11 mouse cellular contexts compared by ENCODE assay signal in genomic region chr9:42627634-42628033, GRCm38 (mm10).
A peak's percentile ranks its signal among the peaks of the same experiment; 100 is the strongest.
DNase-seq lines count a peak whose midpoint lies in the region; ATAC-seq and TF ChIP-seq lines count a peak whose summit lies in the region.
"Had no signal": no experiment of that assay in that cellular context is flagged by ENCODE, and none has a peak within 500 bp of the region (broad histone marks: within the 10 kb centered on the region; RNA-seq: fewer than 3 reads in every experiment).

No protein-coding gene starts in this region.

- peak; percentile 50; the same call in 1 of the 2 replicates for ATAC-seq in embryonic facial prominence, embryonic 14.5 days (ENCODE audit: low read depth)
- no peak for ATAC-seq in midbrain, embryonic 12.5 days (ENCODE audit: low FRiP score, low read depth)
- ATAC-seq in midbrain, embryonic 16.5 days = no peak
- 0 out of 2 replicates have a peak, but pooled peaks have one; percentile 29 for ATAC-seq in common myeloid progenitor, adult 5-6 weeks (replicated peaks; ENCODE audit: low read depth, poor library complexity, severe bottlenecking)
- no peak for ATAC-seq in lung, postnatal 0 days

- 23% methylated on average over 6 of the region's 6 CpGs for WGBS in embryonic facial prominence, embryonic 14.5 days
- WGBS in embryonic facial prominence, embryonic 10.5 days = 37% methylated on average over 6 of the region's 6 CpGs
- WGBS in midbrain, embryonic 12.5 days = 38% methylated on average over 6 of the region's 6 CpGs
- WGBS in midbrain, embryonic 16.5 days = 21% methylated on average over 6 of the region's 6 CpGs
- WGBS in lung, postnatal 0 days = 15% methylated on average over 6 of the region's 6 CpGs
- WGBS in limb, embryonic 10.5 days = 19% methylated on average over 6 of the region's 6 CpGs

- no peak overlapping the region for H3K27ac ChIP-seq in embryonic facial prominence, embryonic 14.5 days (replicated peaks; ENCODE audit: low read depth, low read length)
- H3K27ac ChIP-seq in embryonic facial prominence, embryonic 10.5 days (replicated peaks) = no peak overlapping the region
- peak overlapping the region; percentile 7; the same call in 1 of the 2 replicates for H3K27ac ChIP-seq in midbrain, embryonic 12.5 days (replicated peaks)
- H3K27ac ChIP-seq in midbrain, embryonic 16.5 days (ENCODE audit: low read length) = no peak overlapping the region
- no peak overlapping the region for H3K27ac ChIP-seq in lung, postnatal 0 days (ENCODE audit: low read length)
- no peak overlapping the region for H3K27ac ChIP-seq in limb, embryonic 10.5 days
- H3K27ac ChIP-seq: embryonic facial prominence, embryonic 12.5 days; macrophage had no signal

- no peak overlapping the region for H3K4me3 ChIP-seq in embryonic facial prominence, embryonic 14.5 days (ENCODE audit: low read depth, low read length)
- H3K4me3 ChIP-seq in embryonic facial prominence, embryonic 10.5 days = no peak overlapping the region
- no peak overlapping the region for H3K4me3 ChIP-seq in midbrain, embryonic 12.5 days
- no peak overlapping the region for H3K4me3 ChIP-seq in midbrain, embryonic 16.5 days (ENCODE audit: low read depth, low read length)
- no peak overlapping the region for H3K4me3 ChIP-seq in lung, postnatal 0 days (ENCODE audit: low read depth, low read length)
- H3K4me3 ChIP-seq in limb, embryonic 10.5 days = no peak overlapping the region
- H3K4me3 ChIP-seq: embryonic facial prominence, embryonic 12.5 days had no signal

- H3K36me3 ChIP-seq in embryonic facial prominence, embryonic 14.5 days (ENCODE audit: control insufficient read depth, insufficient read depth, low read length) = no peaks in the 10 kb centered on the region
- no peaks in the 10 kb centered on the region for H3K36me3 ChIP-seq in embryonic facial prominence, embryonic 10.5 days (replicated peaks)
- H3K36me3 ChIP-seq in midbrain, embryonic 12.5 days = no peaks in the 10 kb centered on the region
- no peaks in the 10 kb centered on the region for H3K36me3 ChIP-seq in midbrain, embryonic 16.5 days (ENCODE audit: control insufficient read depth, insufficient read depth, low read length)
- H3K36me3 ChIP-seq in lung, postnatal 0 days (ENCODE audit: insufficient read depth, low read length) = no peaks in the 10 kb centered on the region
- H3K36me3 ChIP-seq in limb, embryonic 10.5 days = no peaks in the 10 kb centered on the region
- H3K36me3 ChIP-seq: embryonic facial prominence, embryonic 12.5 days had no signal

- no peak for TF ChIP-seq EP300 in lung, postnatal 0 days (IDR thresholded peaks at IDR 0.05)

- H3K9me3 ChIP-seq in embryonic facial prominence, embryonic 14.5 days (ENCODE audit: control insufficient read depth, low read length) = no peaks in the 10 kb centered on the region
- no peaks in the 10 kb centered on the region for H3K9me3 ChIP-seq in embryonic facial prominence, embryonic 10.5 days
- no peaks in the 10 kb centered on the region for H3K9me3 ChIP-seq in midbrain, embryonic 12.5 days
- no peaks in the 10 kb centered on the region for H3K9me3 ChIP-seq in midbrain, embryonic 16.5 days (replicated peaks; ENCODE audit: control insufficient read depth, low read length, poor library complexity, severe bottlenecking)
- no peaks in the 10 kb centered on the region for H3K9me3 ChIP-seq in lung, postnatal 0 days (ENCODE audit: low read length)
- H3K9me3 ChIP-seq in limb, embryonic 10.5 days (replicated peaks) = no peaks in the 10 kb centered on the region
- H3K9me3 ChIP-seq: embryonic facial prominence, embryonic 12.5 days had no signal

- H3K27me3 ChIP-seq in embryonic facial prominence, embryonic 14.5 days (replicated peaks; ENCODE audit: control insufficient read depth, insufficient read depth, low read length) = no peaks in the 10 kb centered on the region
- 0 out of 2 replicates have a peak, but pooled peaks cover 5% of the 10 kb centered on the region for H3K27me3 ChIP-seq in embryonic facial prominence, embryonic 10.5 days (replicated peaks; ENCODE audit: low read depth, poor library complexity, severe bottlenecking)
- H3K27me3 ChIP-seq in midbrain, embryonic 12.5 days = no peaks in the 10 kb centered on the region
- no peaks in the 10 kb centered on the region for H3K27me3 ChIP-seq in midbrain, embryonic 16.5 days (ENCODE audit: control insufficient read depth, insufficient read depth, low read depth, low read length)
- H3K27me3 ChIP-seq in lung, postnatal 0 days (replicated peaks; ENCODE audit: insufficient read depth, low read length) = no peaks in the 10 kb centered on the region
- peaks cover 27% of the 10 kb centered on the region for H3K27me3 ChIP-seq in limb, embryonic 10.5 days (ENCODE audit: low read depth, poor library complexity, severe bottlenecking)
- H3K27me3 ChIP-seq: embryonic facial prominence, embryonic 12.5 days had no signal

- DNase-seq in embryonic facial prominence, embryonic 14.5 days (ENCODE audit: low spot score) = peak; percentile 68
- DNase-seq in embryonic facial prominence, embryonic 10.5 days (ENCODE audit: low spot score) = no peak
- peak; percentile 39 for DNase-seq in lung, postnatal 0 days (ENCODE audit: low spot score)
- no peak for DNase-seq in limb, embryonic 10.5 days (ENCODE audit: low spot score)
- DNase-seq in left cerebral cortex, adult 11 months (ENCODE audit: low spot score) = no peak
- DNase-seq: kidney, adult 8-10 months had no signal

- H3K9ac ChIP-seq in embryonic facial prominence, embryonic 14.5 days (ENCODE audit: low read depth, low read length) = no peak overlapping the region
- no peak overlapping the region for H3K9ac ChIP-seq in midbrain, embryonic 12.5 days (replicated peaks)
- H3K9ac ChIP-seq in midbrain, embryonic 16.5 days (ENCODE audit: low read depth, low read length) = no peak overlapping the region
- H3K9ac ChIP-seq in lung, postnatal 0 days (replicated peaks; ENCODE audit: low read depth) = no peak overlapping the region
- H3K9ac ChIP-seq: embryonic facial prominence, embryonic 12.5 days had no signal

- peaks cover 11% of the 10 kb centered on the region for H3K4me1 ChIP-seq in embryonic facial prominence, embryonic 14.5 days (ENCODE audit: control insufficient read depth, insufficient read depth, low read length)
- peaks cover 30% of the 10 kb centered on the region for H3K4me1 ChIP-seq in embryonic facial prominence, embryonic 10.5 days
- H3K4me1 ChIP-seq in midbrain, embryonic 12.5 days = peaks cover 19% of the 10 kb centered on the region
- H3K4me1 ChIP-seq in midbrain, embryonic 16.5 days (ENCODE audit: control insufficient read depth, insufficient read depth, low read length) = peaks cover 13% of the 10 kb centered on the region
- no peaks in the 10 kb centered on the region for H3K4me1 ChIP-seq in lung, postnatal 0 days (ENCODE audit: insufficient read depth, low read depth, low read length)
- H3K4me1 ChIP-seq in limb, embryonic 10.5 days = peaks cover 25% of the 10 kb centered on the region

- no peak for TF ChIP-seq CTCF in lung, postnatal 0 days (IDR thresholded peaks at IDR 0.05)

- no peak overlapping the region for H3K4me2 ChIP-seq in embryonic facial prominence, embryonic 14.5 days (ENCODE audit: low read depth, low read length)
- H3K4me2 ChIP-seq in midbrain, embryonic 12.5 days (replicated peaks) = no peak overlapping the region
- H3K4me2 ChIP-seq in midbrain, embryonic 16.5 days (ENCODE audit: low read length) = no peak overlapping the region
- no peak overlapping the region for H3K4me2 ChIP-seq in lung, postnatal 0 days (replicated peaks; ENCODE audit: low read depth, low read length)
- H3K4me2 ChIP-seq: embryonic facial prominence, embryonic 12.5 days had no signal

Comparison
In these comparisons a context has a peak if more than half of its experiments do, and no peak if none do; other contexts are left out.
1. DNase-seq: peak in embryonic facial prominence, embryonic 14.5 days (single experiment) and lung, postnatal 0 days (single experiment); none in embryonic facial prominence, embryonic 10.5 days (single experiment), limb, embryonic 10.5 days (single experiment) and left cerebral cortex, adult 11 months (single experiment).
2. ATAC-seq: peak in embryonic facial prominence, embryonic 14.5 days (single experiment) and common myeloid progenitor, adult 5-6 weeks (single experiment); none in midbrain, embryonic 12.5 days (single experiment), midbrain, embryonic 16.5 days (single experiment) and lung, postnatal 0 days (single experiment).